Mouse (Mus musculus) stomach, postnatal 0 days (tissue): ENCODE measurements around the gene Calml3. TPM values are rescaled to one million over a fixed set of nuclear protein-coding genes. Genes with fewer than 3 reads are reported as not detected.

Experiments used
- ATAC-seq: fragments of 200-750 bp; cut with Nextera tagmentation; 2 replicates; pipeline ENCODE4 v1.8.0; 2017; ENCODE audit not compliant: low FRiP score, low TSS enrichment
- DNase-seq: peaks from one replicate; pipeline ENCODE4 v3.0.0-alpha.2; 2016; ENCODE audit warnings: low spot score
- H3K27ac ChIP-seq: fragments of 300-500 bp; sonication (generic); replicated peaks from 2 replicates; pipeline ENCODE4 v1.5.1; 2014; ENCODE audit warnings: mild to moderate bottlenecking, control low read depth
- H3K27me3 ChIP-seq: fragments of 300-500 bp; sonication (generic); 2 replicates; pipeline ENCODE4 v1.6.1; 2014; ENCODE audit warnings: low read length; ENCODE audit not compliant: control insufficient read depth, insufficient read depth
- H3K36me3 ChIP-seq: fragments of 300-500 bp; sonication (generic); 2 replicates; pipeline ENCODE4 v1.6.1; 2014; ENCODE audit warnings: low read length, mixed read lengths; ENCODE audit not compliant: control insufficient read depth, insufficient read depth
- H3K4me1 ChIP-seq: fragments of 300-500 bp; sonication (generic); replicated peaks from 2 replicates; pipeline ENCODE4 v1.6.1; 2014; ENCODE audit warnings: antibody characterized with exemption; ENCODE audit not compliant: control insufficient read depth, insufficient read depth
- H3K4me2 ChIP-seq: fragments of 300-500 bp; sonication (generic); replicated peaks from 2 replicates; pipeline ENCODE4 v1.6.1; 2014; ENCODE audit warnings: low read depth, mild to moderate bottlenecking, control low read depth, moderate library complexity
- H3K4me3 ChIP-seq: fragments of 300-500 bp; sonication (generic); 2 replicates; pipeline ENCODE4 v1.5.1; 2014; ENCODE audit warnings: low read depth, low read length, control low read depth
- H3K9ac ChIP-seq: fragments of 300-500 bp; sonication (generic); 2 replicates; pipeline ENCODE4 v1.6.1; 2014; ENCODE audit warnings: mild to moderate bottlenecking, low read length, control low read depth, mixed read lengths
- H3K9me3 ChIP-seq: fragments of 300-500 bp; sonication (generic); 2 replicates; pipeline ENCODE4 v1.6.1; 2016; ENCODE audit warnings: low read length; ENCODE audit not compliant: control insufficient read depth
- CTCF ChIP-seq: IDR thresholded peaks from 2 replicates; pipeline ENCODE4 v1.5.1; 2016; ENCODE audit warnings: antibody characterized with exemption, low read depth, mild to moderate bottlenecking, moderate library complexity
- EP300 ChIP-seq: optimal IDR thresholded peaks from 2 replicates; pipeline ENCODE3; 2016; ENCODE audit warnings: antibody characterized with exemption
- WGBS: fragments of 180-500 bp; shearing (Covaris S2); extraction: QIAGEN DNeasy Blood & Tissue Kit; methylation state at CpG from one replicate; pipeline ENCODE4 v1.1.7; 2014; 5-methylcytosine and 5-hydroxymethylcytosine counted together
- polyA plus RNA-seq: library from polyadenylated mRNA; unstranded; fragments of >200 nt; fragmentation: Nextera tagmentation; extraction: Ambion mirVana; gene quantifications from 2 replicates; pipeline ENCODE4 v1.2.1, GENCODE M21; 2015

Calml3 gene
- polyA plus RNA-seq, 1 experiment from 2014 or later: 40.0 TPM

GRCm38 (mm10) chr13:3773149-3773688, 30.9 kb downstream of the Calml3 start:
- no peaks in the 10 kb centered on the region for H3K9me3 ChIP-seq
- no peak overlapping the region for H3K27ac ChIP-seq
- no peak overlapping the region for H3K4me3 ChIP-seq
- no peak for ATAC-seq
- no peak overlapping the region for H3K9ac ChIP-seq
- TF ChIP-seq CTCF (no peak), EP300 (no peak)
- 73% methylated on average over 2 of the region's 2 CpGs for WGBS
- DNase-seq: no peak
- no peaks in the 10 kb centered on the region for H3K36me3 ChIP-seq
- H3K4me2 ChIP-seq: no peak overlapping the region
- H3K27me3 ChIP-seq: no peaks in the 10 kb centered on the region
- H3K4me1 ChIP-seq: peaks cover 6% of the 10 kb centered on the region

- ATAC-seq (no peak), DNase-seq (no peak)
- TF ChIP-seq CTCF: no peak
- Histone ChIP-seq H3K9ac (no peak overlapping the region), H3K36me3 (no peaks in the 10 kb centered on the region), H3K4me2 (no peak overlapping the region), H3K4me3 (no peak overlapping the region), H3K9me3 (no peaks in the 10 kb centered on the region), H3K27ac (no peak overlapping the region; the same call in 1 of the 2 replicates), H3K27me3 (no peaks in the 10 kb centered on the region), H3K4me1 (peaks cover 10% of the 10 kb centered on the region)
- 95% methylated on average over 5 of the region's 5 CpGs for WGBS
These were observed 32.9 kb downstream of the Calml3 start for GRCm38 (mm10) chr13:3771221-3771620.

GRCm38 (mm10) chr13:3770170-3771024, 33.7 kb downstream of the Calml3 start:
- ATAC-seq (peak; percentile 33; the same call in 1 of the 2 replicates), DNase-seq (peak; percentile 41)
- 41% methylated on average over 11 of the region's 11 CpGs for WGBS
- Histone ChIP-seq H3K9ac (no peak overlapping the region), H3K27me3 (no peaks in the 10 kb centered on the region), H3K27ac (peak overlapping the region; percentile 63), H3K4me1 (peaks cover 10% of the 10 kb centered on the region), H3K9me3 (no peaks in the 10 kb centered on the region), H3K4me2 (no peak overlapping the region), H3K36me3 (no peaks in the 10 kb centered on the region), H3K4me3 (no peak overlapping the region)
- TF ChIP-seq CTCF (no peak), EP300 (no peak)

- Histone ChIP-seq H3K9ac (no peak overlapping the region), H3K36me3 (no peaks in the 10 kb centered on the region), H3K27me3 (no peaks in the 10 kb centered on the region), H3K27ac (peak overlapping the region; percentile 63), H3K4me3 (no peak overlapping the region), H3K4me2 (no peak overlapping the region), H3K4me1 (peaks cover 10% of the 10 kb centered on the region), H3K9me3 (no peaks in the 10 kb centered on the region)
- 48% methylated on average over 3 of the region's 3 CpGs for WGBS
- DNase-seq (no peak), ATAC-seq (no peak)
- no peak for TF ChIP-seq CTCF
- TF ChIP-seq EP300: no peak
These were observed 34.6 kb downstream of the Calml3 start for GRCm38 (mm10) chr13:3769531-3769930.

- Histone ChIP-seq H3K9ac (no peak overlapping the region), H3K9me3 (no peaks in the 10 kb centered on the region), H3K27ac (no peak overlapping the region), H3K27me3 (no peaks in the 10 kb centered on the region), H3K36me3 (no peaks in the 10 kb centered on the region), H3K4me3 (no peak overlapping the region), H3K4me1 (peaks cover 10% of the 10 kb centered on the region), H3K4me2 (no peak overlapping the region)
- TF ChIP-seq EP300 (no peak), CTCF (no peak)
- DNase-seq: no peak
- ATAC-seq: no peak
- WGBS: 52% methylated on average over 3 of the region's 3 CpGs
These were observed 35.5 kb downstream of the Calml3 start for GRCm38 (mm10) chr13:3768621-3769020.

GRCm38 (mm10) chr13:3767086-3767485, 37.0 kb downstream of the Calml3 start:
- no peaks in the 10 kb centered on the region for H3K9me3 ChIP-seq
- DNase-seq (no peak), ATAC-seq (no peak)
- H3K27me3 ChIP-seq: no peaks in the 10 kb centered on the region
- H3K4me2 ChIP-seq: no peak overlapping the region
- no peak overlapping the region for H3K27ac ChIP-seq
- no peaks in the 10 kb centered on the region for H3K36me3 ChIP-seq
- H3K4me1 ChIP-seq: peaks cover 10% of the 10 kb centered on the region
- TF ChIP-seq CTCF (no peak), EP300 (no peak)
- H3K4me3 ChIP-seq: no peak overlapping the region
- no peak overlapping the region for H3K9ac ChIP-seq
